Mouse (Mus musculus): ENCODE results near the gene Nectin2.

DNA sequence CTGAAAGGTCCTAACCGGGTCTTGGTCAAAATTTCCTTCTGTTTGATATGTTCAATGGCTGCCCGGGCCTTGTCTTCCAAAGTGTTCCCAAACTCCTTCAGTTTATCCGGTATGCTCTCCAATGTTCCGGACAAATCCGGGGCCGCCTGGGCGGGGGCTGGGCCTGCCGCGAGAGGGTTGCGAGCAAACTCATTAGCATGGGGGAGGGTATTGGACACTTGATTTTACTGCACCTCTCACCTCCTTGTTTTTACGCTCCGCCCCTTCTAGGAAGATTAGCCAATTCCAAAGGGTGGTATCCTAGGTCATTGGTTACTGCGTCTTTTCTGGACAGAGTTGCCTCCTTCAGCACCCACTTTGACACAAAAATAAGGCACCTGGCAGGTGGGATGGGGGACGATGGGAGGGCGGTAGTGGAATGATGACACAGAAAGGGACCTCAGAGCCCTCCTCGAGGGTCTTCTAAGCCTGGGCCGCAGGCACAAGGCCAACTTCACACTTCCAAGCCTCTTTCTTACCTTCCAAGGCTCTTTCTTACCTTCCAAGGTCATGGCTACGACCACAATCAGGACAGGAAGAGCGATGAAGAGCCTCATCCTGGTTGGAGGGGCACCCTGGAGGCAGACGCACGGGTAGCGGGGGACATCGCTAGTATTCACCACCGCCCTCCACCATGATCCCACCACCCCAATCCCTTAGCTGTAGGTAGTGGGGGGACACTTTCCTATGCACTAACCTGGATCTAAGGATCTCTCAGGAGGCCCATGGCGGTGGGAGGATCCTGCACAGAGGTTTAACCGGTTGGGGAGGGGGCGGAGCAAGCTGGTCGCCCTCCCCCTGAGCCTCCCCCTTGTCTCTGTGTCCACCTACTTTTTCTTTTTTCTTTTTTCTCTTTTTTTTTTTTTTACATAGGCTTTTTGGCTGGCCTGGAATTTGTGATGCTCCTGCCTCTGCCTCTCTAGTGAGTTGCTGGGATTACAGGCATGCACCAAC, 58.1 kb downstream of the Nectin2 start, which contains the start of gene Apoc1:
- TF ChIP-seq POLR2A (IDR thresholded peaks at IDR 0.05; ENCODE audit: insufficient read depth, low read depth, low read length) (no peak), CTCF (IDR thresholded peaks at IDR 0.05) (no peak)
